Mouse (Mus musculus) adrenal gland, postnatal 10 days (tissue): ENCODE results near the gene Adam6b. TPM values are rescaled to one million over a fixed set of nuclear protein-coding genes. Genes with fewer than 3 reads are reported as not detected.
"Not testable (repeated sequence)": the region's sequence is repeated elsewhere in the genome, so short reads cannot be mapped to it uniquely, and the experiment has no call there.

Experiments
- DNase-seq: peaks from one replicate; pipeline ENCODE4 v3.0.0; 2021; ENCODE audit warnings: mixed read lengths
- long read RNA-seq, 2 experiments: library from polyadenylated mRNA; stranded (forward); transcript quantifications; one replicate each; pipeline ENCODE4 v2.0.0; 2021
- total RNA-seq, 2 experiments: library from RNA; stranded (reverse); gene quantifications; 2 replicates each; pipeline ENCODE4 v1.2.3; 2021

Adam6b gene
- total RNA-seq: under 1 TPM in 1 of 2 experiments, not detected in 1; 0.12 TPM
- long read RNA-seq, experiment 1: 0 reads
- long read RNA-seq, experiment 2: 0 reads

GRCm38 (mm10) chr12:113489211-113489610, at the start of gene Adam6b:
TSS of gene Adam6b (plus strand) at chr12:113489511.
- not testable (repeated sequence) for DNase-seq

GRCm38 (mm10) chr12:113446061-113446460, 43.2 kb upstream of the Adam6b start:
- DNase-seq: no peak

- no peak for DNase-seq
These were observed 13.1 kb upstream of the Adam6b start for GRCm38 (mm10) chr12:113476164-113476563.

GRCm38 (mm10) chr12:113482147-113482546, 7.2 kb upstream of the Adam6b start:
- DNase-seq: no peak

- DNase-seq: no peak
These were observed 6.5 kb upstream of the Adam6b start for GRCm38 (mm10) chr12:113482661-113483389.

- no peak for DNase-seq
These were observed 5.7 kb upstream of the Adam6b start for GRCm38 (mm10) chr12:113483492-113484162.

GRCm38 (mm10) chr12:113484971-113485485, 4.3 kb upstream of the Adam6b start:
- peak; percentile 7 for DNase-seq

GRCm38 (mm10) chr12:113487693-113488092, 1.6 kb upstream of the Adam6b start:
- peak; percentile 77 for DNase-seq

- DNase-seq: no peak
These were observed 36.6 kb downstream of the Adam6b start for GRCm38 (mm10) chr12:113525901-113526300.

Other genes with a start within 250 kb of the Adam6b start
- gene Adam6a, start 54.4 kb downstream of the Adam6b start, total RNA-seq: not detected